Mouse (Mus musculus) thymus, adult 2 months (tissue): Measurements from ENCODE around the gene Il1r1.

ENCODE experiments used
- CTCF ChIP-seq: fragments of 200-500 bp; IDR thresholded peaks from 2 replicates; pipeline ENCODE4 v1.5.1; 2012; ENCODE audit warnings: mild to moderate bottlenecking, control low read depth, low read length, moderate library complexity, borderline replicate concordance; ENCODE audit not compliant: control insufficient read depth, poor library complexity, insufficient read depth; ENCODE audit errors: extremely low read depth
- POLR2A ChIP-seq: fragments of 200-500 bp; IDR thresholded peaks from 2 replicates; pipeline ENCODE4 v1.6.1; 2012; ENCODE audit warnings: mild to moderate bottlenecking, low read length, control low read depth, moderate library complexity; ENCODE audit not compliant: control insufficient read depth, poor library complexity, insufficient read depth; ENCODE audit errors: extremely low read depth

DNA sequence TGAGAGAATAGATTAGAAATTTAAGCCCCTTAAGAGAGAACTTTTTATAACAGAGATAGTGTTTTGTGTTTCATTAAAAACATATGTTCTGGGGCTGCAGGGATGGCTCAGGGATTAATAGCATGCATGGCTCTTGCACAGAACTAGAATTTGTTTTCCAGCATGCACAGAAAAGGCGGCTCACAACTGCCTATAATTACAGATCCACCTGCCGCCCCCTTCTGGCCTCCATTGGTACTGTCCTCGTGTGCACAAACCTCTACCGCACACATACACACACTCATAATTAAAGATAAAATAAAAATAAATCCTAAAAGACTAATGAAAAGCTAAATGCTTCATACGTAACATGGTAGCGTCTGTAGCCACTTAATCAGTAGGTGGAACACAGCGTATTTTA lies 69.0 kb downstream of the Il1r1 start:
- TF ChIP-seq CTCF (no peak), POLR2A (no peak)
